Mouse (Mus musculus) ES-Bruce4 (cell line): Measurements from ENCODE around the gene Trim58.

Experiments used
- CTCF ChIP-seq: IDR thresholded peaks from one replicate; pipeline ENCODE4 v1.8.1; 2011; ENCODE audit warnings: low read depth, low read length
- POLR2A ChIP-seq: IDR thresholded peaks from one replicate; pipeline ENCODE4 v1.8.1; 2011; ENCODE audit warnings: low read length; ENCODE audit not compliant: insufficient read depth

DNA sequence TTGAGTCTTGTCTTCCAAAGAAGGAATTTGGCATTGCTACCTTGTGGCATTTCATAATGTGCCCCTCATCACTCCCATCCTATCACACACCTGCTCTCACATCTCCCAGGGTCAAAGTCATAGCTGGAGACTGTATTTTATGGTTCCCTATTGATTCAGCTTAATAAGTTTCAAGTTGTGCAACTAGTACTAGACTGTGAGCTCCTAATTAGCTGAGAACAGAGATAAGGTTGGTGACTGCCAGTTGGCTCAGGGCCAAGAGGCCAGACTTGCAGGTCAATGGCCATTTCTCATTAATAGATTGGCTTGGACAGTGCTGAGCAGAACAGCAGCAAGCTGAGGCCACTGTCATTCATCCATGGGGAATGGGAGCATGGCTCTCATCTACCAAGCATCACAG lies 25.7 kb upstream of the Trim58 start:
- TF ChIP-seq CTCF (no peak), POLR2A (no peak)
